Mouse (Mus musculus): ENCODE data around the gene Chd8.

Chd8 gene

GRCm38 (mm10) chr14:52198141-52198540, 59.4 kb downstream of the Chd8 start:
- no peak for DNase-seq (ENCODE audit: low read depth)

- DNase-seq (ENCODE audit: low read depth), result peak; percentile 56
Measured at GRCm38 (mm10) chr14:52197156-52197878, 60.3 kb downstream of the Chd8 start, which contains the start of gene Supt16. TSS of gene Supt16 (minus strand) at chr14:52197416.

- DNase-seq (ENCODE audit: low read depth), result no peak
Measured at GRCm38 (mm10) chr14:52196230-52197155, 61.1 kb downstream of the Chd8 start.

GRCm38 (mm10) chr14:52195691-52196090, 61.9 kb downstream of the Chd8 start:
- DNase-seq (ENCODE audit: low read depth), result no peak

GRCm38 (mm10) chr14:52190740-52191359, 66.7 kb downstream of the Chd8 start:
- no peak for DNase-seq (ENCODE audit: low read depth)

- DNase-seq (ENCODE audit: low read depth), result no peak
Measured at GRCm38 (mm10) chr14:52189519-52189918, 68.1 kb downstream of the Chd8 start.

- DNase-seq (ENCODE audit: low read depth), result no peak
Measured at GRCm38 (mm10) chr14:52188788-52189187, 68.8 kb downstream of the Chd8 start.

- no peak for DNase-seq (ENCODE audit: low read depth)
Measured at GRCm38 (mm10) chr14:52166571-52166970, 91.0 kb downstream of the Chd8 start.

GRCm38 (mm10) chr14:52160911-52161310, 96.7 kb downstream of the Chd8 start:
- no peak for DNase-seq (ENCODE audit: low read depth)

- DNase-seq (ENCODE audit: low read depth), result no peak
Measured at GRCm38 (mm10) chr14:52155008-52155407, 102.6 kb downstream of the Chd8 start.

- no peak for DNase-seq (ENCODE audit: low read depth)
Measured at GRCm38 (mm10) chr14:52152613-52153012, 105.0 kb downstream of the Chd8 start.

- no peak for DNase-seq (ENCODE audit: low read depth)
Measured at GRCm38 (mm10) chr14:52152179-52152578, 105.4 kb downstream of the Chd8 start.

GRCm38 (mm10) chr14:52149888-52150287, 107.7 kb downstream of the Chd8 start:
- no peak for DNase-seq (ENCODE audit: low read depth)

Data from fibroblast of lung, adult 2 months (primary cell).